Mouse (Mus musculus): ENCODE measurements around the gene Ankdd1b. TPM values are rescaled to one million over a fixed set of nuclear protein-coding genes. Genes with fewer than 3 reads are reported as not detected.
A peak's percentile ranks its signal among the peaks of the same experiment; 100 is the strongest.

Ankdd1b gene
- total RNA-seq, 2 experiments from 2014 or later = 0.18 TPM; not detected in 1

DNA sequence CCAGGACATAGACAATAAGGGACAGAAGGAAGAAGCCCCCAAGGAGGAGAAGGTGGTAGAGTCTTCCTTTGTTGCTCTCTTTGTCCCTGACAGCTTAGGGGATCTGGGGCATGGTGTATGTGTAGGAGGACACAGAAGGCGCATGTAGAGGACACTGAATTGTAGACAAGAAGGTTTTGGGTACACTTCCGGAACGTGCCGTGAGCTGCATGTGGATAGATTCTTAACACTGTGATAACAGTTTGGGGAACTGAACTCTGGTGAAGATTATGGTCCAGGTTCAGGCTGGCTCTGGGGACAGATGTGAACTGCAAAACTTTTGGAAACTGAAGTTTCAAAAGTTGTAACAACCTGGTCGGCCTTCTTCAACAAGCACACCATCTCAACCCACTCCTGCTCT, 13.4 kb downstream of the Ankdd1b start:
- no peak for DNase-seq (ENCODE audit: low spot score in 2 of 2)

- no peak for DNase-seq (ENCODE audit: low spot score in 2 of 2)
Measured at GRCm38 (mm10) chr13:96454288-96454687, 16.7 kb downstream of the Ankdd1b start.

- no peak for DNase-seq (ENCODE audit: low spot score in 2 of 2)
Measured at GRCm38 (mm10) chr13:96452621-96453020, 18.4 kb downstream of the Ankdd1b start.

DNA sequence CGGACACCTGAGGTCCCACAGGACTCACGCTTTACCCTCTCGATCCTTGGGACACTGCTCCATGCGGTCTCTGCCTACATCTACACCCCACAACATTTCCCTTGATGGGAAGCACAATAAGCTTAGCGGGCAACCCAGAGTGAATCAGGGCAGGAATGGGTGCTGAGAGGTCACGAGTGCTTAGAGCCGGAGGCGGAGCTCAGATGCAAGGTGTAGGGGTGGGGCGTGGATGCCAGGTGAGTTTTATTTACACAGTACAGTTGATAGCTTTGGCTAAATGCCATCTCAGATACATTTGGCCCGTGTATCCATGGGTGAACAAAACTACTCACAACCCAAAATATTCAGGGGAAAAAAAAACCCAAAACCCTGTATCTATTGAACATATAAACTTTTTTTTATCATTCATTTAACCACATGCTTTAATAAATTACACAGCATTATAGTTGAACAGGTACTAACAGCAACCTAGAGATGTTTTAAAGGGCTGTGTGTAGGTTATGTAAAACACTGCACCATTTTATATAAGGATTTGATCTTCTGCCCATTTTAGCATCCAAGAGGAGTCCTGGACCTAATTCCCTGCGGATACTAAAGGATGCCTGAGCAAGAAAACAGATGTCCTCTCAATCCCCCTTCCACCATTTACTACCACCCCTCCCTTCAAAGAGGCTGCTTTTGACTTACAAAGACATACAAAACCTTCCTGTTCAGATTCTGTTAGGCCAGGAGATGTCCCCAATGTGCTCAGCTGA, 19.4 kb downstream of the Ankdd1b start:
- no peak for DNase-seq (ENCODE audit: low spot score in 2 of 2)

DNA sequence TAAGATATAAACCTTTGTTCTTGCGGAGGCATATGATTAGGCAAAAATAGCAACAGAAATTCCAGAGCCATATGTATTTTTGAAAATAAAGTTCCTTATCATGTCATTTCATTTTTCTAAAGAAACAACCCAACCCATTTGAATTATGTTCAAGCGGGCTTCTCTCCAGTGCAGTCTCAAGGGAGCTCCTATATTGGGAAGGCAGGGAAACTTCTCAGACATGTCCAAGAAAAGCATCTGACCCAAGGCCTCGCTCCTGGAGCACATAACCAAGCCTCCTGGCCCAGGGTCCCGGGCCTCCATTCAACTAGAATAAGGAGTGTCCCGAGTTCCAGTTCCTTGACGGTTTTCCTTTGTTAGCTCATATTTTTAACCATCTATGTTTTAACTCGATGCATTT, 20.1 kb downstream of the Ankdd1b start:
- DNase-seq (ENCODE audit: low spot score in 2 of 2) = no peak

DNA sequence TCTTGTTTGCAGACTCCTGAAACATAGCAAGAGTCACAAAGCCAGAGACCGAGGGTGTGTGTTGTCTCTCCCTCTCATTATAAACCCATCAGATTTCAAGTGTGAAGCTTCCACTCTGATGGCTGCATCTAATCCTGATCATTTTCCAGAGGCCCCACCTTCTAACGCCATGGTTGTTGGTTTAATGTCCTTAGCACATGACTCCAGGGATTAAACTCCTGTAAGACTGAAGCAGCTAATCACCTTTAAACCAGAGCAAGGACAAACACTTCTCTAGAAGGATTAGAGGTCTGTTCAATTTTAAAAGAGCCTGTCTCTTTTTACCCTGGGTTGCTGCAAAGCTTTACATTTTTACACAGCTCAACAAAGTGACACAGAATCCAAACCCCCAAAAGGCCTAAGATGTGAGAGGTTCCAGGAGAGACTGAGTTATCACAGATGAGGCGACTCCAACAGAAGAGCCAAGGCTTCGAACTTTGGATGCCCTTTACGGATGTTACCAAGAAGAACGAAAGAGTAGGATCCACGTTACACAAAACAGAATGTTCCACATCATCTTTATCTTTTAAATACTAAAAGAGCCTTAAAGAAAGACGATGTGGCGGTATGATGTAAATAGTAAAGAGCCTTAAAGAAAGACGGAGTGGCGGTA, 20.7 kb downstream of the Ankdd1b start:
- no peak for DNase-seq (ENCODE audit: low spot score in 2 of 2)

DNA sequence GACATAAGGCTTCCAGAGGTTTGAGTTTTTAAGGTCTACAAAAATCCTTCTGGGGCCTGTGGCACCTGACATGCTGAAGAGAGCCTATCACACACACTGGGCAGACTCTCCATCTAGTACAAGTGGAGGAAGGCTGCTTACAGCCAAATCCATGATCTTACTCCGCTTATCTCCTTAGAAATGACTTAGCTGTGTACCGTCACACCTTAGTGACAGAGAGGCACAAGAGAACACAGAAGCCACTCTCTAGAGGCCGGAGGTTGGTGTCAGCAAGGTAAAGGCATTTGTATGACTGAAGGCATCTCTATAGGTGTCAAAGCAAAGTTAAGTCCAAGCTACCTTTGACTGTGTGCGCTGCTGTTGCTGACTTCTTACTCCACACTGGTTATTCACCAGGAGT, 30.6 kb downstream of the Ankdd1b start:
- DNase-seq (ENCODE audit: low spot score in 2 of 2) = no peak

DNA sequence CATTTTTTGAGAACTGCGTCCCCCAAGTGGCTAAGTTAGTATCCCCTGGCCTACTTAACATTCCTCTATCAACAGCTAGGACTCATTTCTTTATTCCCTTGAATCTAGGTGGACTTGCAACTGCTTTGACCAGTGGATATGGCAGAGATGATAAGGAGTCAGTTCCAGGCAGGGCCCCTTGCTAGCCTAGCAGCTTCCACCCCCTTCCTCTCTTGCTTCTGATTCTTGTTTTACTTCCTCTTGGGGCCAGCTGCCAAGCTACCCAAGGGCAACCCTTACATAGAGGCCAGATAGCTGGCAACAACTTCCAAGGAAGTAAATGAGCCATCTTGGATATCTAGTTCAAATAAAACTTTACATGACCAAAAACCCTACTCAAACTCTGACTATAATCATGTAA, 34.1 kb downstream of the Ankdd1b start:
- no peak for DNase-seq (ENCODE audit: low spot score in 2 of 2)

GRCm38 (mm10) chr13:96435793-96436192, 35.2 kb downstream of the Ankdd1b start:
- no peak for DNase-seq (ENCODE audit: low spot score in 2 of 2)

- no peak for DNase-seq (ENCODE audit: low spot score in 2 of 2)
Measured at GRCm38 (mm10) chr13:96434899-96435331, 36.1 kb downstream of the Ankdd1b start.

DNA sequence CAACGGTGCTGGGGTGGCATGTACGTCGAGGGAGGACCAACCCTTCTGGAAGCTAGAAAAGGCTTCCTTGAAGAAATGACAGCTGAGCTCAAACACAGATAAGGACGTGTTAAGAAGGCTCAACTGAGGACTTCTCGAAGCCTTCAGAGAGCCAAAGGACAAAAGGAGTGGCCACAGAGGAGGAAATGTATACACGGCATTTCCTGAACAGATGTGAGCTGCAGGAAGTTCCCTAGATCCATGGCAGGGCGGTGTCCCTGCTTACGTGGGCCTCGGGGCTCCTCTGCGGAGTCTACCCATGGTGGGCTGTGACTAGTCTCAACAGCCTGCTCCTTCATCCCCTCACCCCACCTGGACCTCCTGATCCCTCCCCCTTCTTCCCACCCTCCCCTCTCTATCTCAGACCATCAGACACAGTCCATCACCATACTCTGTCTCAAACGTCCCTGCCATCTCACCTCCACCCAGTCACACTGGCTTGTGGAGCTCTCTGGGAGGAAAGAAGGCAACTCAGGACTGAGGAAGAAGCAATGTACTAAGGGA, 37.3 kb downstream of the Ankdd1b start:
- no peak for DNase-seq (ENCODE audit: low spot score in 2 of 2)

GRCm38 (mm10) chr13:96433041-96433440, 38.0 kb downstream of the Ankdd1b start:
- no peak for DNase-seq (ENCODE audit: low spot score in 2 of 2)

GRCm38 (mm10) chr13:96432376-96432811, 38.6 kb downstream of the Ankdd1b start:
- no peak for DNase-seq (ENCODE audit: low spot score in 2 of 2)

- DNase-seq (ENCODE audit: low spot score in 2 of 2) = peak; percentile 89 to 93
Measured at GRCm38 (mm10) chr13:96431595-96432156, 39.3 kb downstream of the Ankdd1b start.

DNA sequence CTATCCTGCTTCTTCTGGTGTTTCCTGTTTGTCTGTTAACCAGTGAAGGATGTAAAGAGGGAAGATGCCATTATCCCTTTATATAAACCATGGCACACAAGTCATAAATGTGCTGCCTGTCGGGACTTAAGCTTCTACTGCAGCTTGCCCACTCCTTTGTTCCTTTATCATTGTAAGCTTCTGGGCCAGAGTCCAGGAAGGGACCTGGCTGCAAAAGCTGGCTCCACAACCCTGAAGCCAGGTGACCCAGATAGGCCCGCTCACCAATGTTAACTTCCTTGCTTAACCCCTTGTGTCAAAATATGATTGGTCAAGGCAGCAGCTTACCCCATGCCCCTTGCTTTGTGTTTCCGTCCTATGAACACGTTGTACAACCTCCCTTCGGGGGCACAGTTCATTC, 42.5 kb downstream of the Ankdd1b start:
- DNase-seq (ENCODE audit: low spot score in 2 of 2) = no peak

DNA sequence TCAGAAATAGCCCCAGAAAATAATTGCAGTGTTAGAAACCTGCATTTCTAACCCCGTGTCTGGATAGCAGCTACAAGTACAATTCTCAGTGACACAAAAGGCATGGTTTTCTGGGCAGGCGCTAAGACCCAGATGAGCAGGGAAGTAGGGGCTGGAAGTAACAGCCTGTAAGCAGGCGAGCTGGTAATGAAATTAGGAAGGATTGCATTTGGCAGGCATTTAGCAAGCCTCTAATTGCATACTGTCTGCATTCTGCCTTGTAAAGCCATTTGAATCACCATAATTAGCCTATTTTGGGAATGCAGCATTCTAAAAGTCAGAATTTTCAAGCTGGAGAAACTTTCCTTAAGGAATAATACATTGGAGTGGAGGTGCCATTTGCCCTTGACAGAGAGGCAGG, 45.0 kb downstream of the Ankdd1b start:
- DNase-seq (ENCODE audit: low spot score in 2 of 2) = no peak

DNA sequence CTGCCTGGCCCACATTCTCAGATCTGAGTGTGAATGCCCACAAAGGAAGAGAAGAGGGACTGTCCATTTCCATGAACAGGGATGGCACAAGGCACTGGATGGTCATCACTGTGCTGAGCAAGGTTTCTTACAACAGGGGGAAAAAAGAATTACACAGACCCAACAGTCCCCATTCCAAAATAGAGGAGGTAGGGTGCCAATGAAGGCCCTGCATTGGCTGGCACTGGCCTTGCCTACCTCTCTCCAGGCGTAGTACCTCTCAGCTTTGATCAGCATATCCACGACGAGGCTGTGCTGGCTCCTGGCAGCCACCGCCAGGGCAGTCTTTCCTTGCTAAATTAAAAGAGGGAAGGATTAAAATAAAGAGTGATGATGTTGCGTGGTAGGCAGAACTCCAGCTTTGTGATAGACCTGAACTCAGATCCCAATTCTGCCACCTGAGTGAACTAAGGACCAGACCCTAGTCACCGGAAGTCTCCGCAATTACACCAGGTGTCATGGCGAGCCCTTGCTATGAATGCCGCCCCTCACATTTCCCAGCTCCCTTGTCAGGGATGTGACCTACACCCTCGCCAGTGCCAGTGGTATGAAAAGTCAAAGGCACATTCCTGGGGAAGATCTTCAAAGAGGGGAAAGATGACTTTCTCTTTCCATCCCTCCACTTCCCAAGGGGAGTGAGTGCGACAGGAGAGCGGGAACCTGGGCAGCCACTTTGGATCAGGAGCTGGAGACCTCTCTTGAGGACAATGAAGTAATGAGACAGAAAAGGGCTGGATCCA, 46.3 kb downstream of the Ankdd1b start:
- DNase-seq (ENCODE audit: low spot score in 2 of 2) = no peak

- DNase-seq (ENCODE audit: low spot score in 2 of 2) = no peak
Measured at GRCm38 (mm10) chr13:96421230-96421629, 49.8 kb downstream of the Ankdd1b start.

GRCm38 (mm10) chr13:96418487-96418886, 52.5 kb downstream of the Ankdd1b start:
- DNase-seq (ENCODE audit: low spot score in 2 of 2) = peak in 1 of 2 experiments; percentile 5

- DNase-seq (ENCODE audit: low spot score in 2 of 2) = peak in 1 of 2 experiments; percentile 4
Measured at GRCm38 (mm10) chr13:96417261-96417813, 53.7 kb downstream of the Ankdd1b start.

DNA sequence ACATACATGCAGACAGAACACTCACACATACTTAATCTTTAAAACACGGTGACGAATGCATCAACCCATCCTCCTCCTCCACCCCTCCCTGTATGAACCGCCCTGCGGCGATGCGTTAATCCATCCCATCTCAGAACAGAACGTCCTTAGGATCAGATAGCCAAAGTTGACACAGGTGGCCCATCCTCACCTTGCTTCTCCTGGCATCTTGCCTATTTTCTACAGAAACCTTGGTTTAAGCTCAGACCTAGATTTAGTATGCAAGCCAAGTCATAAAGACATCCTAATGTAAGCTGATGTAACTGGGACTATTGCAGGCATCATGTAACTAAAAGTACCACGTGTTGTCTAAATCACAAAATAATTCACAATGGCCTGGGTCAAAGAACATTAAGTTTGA, 54.6 kb downstream of the Ankdd1b start:
- DNase-seq (ENCODE audit: low spot score in 2 of 2) = no peak

Measured in layer of hippocampus, postnatal 10 days (tissue).